Mouse (Mus musculus) liver, adult (tissue): ENCODE data around the gene Lrrtm4.

Source experiments
- GATA4 ChIP-seq: IDR thresholded peaks from 2 replicates; pipeline ENCODE4 v1.6.1; 2014; ENCODE audit warnings: mild to moderate bottlenecking, low read length; ENCODE audit not compliant: insufficient replicate concordance

Lrrtm4 gene

DNA sequence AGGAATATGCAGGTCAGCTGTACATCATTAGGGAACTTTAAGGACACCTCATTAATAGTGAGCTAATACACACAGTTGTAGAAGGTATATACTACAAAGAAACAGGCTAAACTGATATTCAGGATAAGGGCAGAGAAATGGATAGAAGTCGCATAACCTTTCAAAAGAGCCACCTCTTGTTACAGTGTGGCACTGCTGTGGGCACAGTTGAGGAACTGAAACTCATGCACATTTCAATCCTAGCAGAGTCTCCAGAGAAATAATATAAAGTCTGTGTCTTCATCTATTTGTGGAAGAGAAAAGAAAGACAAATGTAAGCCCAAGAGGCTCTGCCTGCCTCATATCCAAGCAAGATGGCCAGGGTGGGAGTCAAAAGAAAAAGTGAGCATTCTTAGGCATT lies 242.9 kb downstream of the Lrrtm4 start:
- TF ChIP-seq GATA4: no peak

DNA sequence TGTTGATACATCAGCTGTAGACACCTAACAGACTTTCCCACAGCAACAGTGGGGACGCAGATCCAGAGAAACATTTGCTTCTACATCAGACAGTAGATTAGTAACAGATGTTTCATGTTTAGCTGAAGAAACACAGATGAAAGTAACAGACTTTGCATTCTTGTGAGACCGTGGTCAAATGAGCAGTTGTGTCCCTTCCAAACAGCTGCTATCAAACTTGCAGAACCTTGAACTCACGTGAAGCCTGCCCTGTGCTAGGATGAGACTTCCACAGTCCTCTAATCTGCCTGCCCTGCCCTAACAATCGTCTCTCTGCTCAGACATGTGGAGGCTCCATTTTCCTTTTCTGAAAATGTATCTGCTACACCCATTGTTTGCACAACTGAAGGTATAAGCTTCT lies 245.3 kb downstream of the Lrrtm4 start:
- no peak for TF ChIP-seq GATA4

DNA sequence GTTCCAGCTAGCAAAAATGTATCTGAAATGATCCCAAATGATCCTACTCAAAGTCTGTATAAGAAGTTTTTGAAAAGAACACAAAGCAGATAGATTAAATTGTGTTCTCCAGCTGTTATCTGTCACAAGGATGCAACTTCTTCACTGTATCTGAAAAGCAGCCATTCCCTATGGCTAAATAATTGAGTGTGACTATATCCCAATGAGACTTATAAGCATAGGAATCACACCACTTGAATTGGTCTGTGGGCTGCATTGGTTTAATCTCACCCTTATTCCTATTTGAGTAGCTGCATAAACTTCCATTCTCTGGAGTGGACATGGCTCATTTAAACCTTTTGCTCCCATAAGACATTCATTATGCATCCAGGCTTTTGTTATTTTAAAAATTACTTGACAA lies 245.9 kb downstream of the Lrrtm4 start:
- TF ChIP-seq GATA4: no peak

DNA sequence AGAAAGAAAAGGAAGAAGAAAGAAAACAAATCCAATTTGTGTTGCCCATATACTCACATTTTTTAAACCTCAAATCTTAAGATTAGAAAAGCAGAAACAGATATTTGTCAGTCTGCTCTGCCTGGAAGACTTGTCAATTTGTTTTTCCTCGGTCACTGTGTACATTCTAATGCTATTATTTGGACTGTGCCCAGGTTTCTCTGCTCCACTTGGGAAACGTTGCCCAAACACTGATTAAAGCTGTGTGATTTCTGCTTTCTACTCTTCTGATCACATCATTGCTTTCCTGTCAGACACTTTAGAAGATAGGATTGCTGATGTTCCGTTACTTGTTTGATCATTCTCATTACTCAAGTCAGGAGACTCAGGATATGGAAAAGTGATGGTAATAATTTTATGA lies 247.1 kb downstream of the Lrrtm4 start:
- no peak for TF ChIP-seq GATA4

DNA sequence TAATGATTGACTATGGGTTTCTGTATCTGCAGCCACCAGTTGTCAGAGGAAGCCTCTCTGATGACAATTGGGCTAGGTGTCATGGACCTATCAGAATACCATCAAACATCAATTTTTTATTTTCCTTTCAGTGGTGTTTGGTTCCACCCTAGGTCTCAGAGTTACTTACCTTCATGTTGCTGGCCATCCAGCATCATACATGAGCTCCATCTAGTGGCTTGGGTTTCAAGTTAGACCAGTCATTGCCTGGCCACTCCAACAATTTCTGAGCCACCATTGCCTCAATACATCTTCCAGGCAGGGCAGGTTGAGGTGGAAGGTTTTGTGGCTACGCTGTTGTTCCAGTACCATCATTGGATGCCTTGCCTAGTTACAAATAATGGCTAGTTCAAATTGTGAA lies 268.3 kb downstream of the Lrrtm4 start:
- TF ChIP-seq GATA4: no peak

DNA sequence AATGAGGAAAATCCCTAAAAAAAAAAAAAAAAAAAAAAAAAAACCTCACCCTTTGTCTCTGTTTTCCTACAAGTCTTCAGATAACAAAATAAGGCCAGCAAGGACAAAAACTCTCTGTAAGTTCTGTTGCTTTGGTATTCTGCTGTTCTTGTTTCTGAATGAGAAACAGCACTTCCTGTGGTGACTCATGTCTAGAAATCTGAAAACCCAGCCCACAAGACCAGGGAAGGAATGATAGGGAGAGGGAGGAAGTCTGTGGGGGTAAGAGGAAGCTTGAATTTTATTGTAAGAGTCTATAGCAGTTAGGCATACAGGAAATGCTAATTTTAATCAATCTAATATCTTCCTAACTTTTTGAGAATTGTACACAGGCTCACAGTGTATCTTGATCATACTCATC lies 283.2 kb downstream of the Lrrtm4 start:
- TF ChIP-seq GATA4: no peak

DNA sequence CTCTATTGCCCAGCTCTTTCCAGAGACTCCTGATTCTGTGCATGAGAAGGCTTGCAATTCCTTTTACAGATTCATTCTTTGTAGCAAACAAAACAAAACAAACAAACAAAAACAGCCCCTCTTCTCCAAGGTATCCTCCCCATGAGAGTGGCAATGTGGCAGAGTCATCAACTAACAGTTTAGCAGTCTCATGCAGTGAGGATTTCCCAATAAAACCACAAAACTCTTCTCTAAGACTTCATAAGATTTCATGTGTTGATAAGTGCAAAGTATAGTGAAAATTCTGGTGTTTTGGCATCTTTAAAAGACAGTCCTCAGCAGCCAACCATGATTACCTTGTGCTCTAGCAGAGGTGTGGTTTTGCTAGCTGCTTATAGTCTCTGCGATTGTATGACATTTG lies 284.9 kb downstream of the Lrrtm4 start:
- no peak for TF ChIP-seq GATA4

DNA sequence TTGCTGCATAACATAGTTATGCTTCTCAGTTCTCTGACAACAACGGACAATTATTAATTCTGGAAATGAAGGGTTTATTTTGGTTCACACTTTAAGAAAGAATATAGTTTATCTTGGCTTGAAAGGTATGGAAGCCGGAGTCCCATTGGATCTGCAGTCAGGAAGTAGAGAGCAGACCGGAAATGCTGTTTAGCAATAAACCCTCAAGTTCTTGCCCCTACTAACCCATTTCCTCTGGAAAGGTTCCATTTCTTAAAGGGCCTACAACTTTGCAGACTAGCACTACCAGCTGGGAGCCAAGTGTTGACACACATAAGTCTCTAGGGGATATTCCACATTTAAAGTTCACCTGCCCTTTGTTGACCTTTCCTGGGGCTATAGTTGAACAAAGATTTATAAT lies 309.7 kb downstream of the Lrrtm4 start:
- no peak for TF ChIP-seq GATA4

DNA sequence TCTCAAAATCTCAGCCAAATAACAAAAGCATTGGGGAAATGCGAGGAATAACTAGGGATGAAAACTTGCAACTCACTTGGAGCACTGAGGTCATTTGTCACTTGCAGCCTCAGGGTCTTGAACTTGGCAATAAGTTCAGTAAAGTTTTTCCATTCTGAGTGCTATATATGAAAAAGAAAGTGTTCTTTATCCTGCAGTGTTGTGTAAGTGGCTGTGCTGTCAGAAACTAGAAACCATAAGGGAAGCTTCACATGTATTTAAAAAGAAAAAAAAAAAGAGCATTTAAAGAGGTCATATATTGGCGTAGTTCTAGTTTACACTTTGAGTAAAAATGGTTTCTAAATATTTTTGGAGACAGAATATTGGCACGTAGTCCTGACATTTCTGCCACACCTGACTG lies 313.1 kb downstream of the Lrrtm4 start:
- TF ChIP-seq GATA4: no peak

DNA sequence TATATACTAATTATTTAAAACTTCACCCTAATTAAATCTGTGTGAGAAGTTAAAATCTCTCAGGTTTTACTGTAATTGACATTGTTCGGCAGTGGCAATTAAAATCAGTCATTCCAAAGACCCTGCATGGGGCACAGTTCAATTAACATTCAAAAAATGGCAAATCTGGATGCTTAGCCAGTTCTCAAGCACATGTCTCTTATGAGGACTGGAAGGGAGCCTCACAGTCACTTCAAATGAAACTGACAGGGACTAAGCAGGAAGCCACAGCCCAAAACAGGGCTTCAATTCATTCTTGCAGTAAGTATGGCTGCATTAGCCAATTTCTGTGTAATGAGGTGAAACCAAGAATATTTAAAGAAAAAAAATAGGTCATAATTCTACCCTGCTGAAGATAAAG lies 333.6 kb downstream of the Lrrtm4 start:
- no peak for TF ChIP-seq GATA4

DNA sequence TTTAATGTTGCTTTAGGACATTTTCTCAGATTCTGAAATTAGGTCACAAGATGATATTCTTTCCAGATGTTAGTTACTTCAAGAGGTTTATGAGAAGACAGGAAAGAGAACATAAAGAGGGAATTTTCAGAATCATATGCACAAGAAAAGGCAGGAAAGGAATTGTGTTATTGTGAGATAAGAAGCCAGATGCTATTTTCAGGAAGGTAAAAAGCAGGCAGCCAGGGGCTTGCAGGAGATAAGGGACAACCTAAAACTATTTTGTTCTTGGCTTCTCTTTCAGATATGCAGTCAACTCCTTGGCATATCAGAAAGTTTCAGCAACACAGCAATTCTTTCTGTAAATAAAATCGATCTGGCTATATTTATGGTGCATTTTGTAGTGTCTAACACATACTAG lies 338.4 kb downstream of the Lrrtm4 start:
- no peak for TF ChIP-seq GATA4

DNA sequence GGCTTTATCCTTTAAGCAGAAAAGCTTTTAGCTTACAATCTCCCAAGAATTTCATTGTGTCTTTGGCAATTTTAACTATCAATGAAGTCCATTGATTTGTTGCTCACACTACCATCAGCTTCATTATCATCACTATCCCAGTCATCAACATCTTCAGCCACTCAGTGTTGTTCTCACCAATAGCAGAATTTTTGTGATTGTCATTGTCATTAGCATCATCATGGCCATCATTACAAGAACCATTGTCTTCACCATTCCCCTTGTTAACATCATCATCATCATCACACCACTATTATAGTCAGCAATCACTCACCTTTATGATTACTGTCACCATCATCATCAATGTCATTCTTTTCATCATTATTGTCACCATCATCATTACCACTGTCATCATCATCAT lies 344.9 kb downstream of the Lrrtm4 start:
- no peak for TF ChIP-seq GATA4

DNA sequence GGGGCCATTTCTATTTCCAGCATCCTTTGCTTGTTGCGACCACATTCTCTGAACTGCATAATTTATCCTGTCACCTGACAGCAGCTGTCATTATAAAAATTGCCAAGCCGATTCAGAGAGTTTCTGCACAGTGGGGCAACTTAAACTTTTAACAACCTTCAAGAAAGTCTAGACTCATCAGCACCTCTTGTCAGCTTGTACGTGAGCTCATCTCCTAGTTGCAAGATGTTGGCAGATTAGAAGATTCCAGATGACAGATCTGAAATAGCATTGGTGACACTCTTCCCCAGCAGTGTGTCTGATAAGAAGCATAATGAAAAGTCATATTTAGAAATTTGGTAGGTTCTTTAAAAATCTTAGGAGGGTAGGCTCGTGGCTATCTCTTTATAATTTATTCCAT lies 347.9 kb downstream of the Lrrtm4 start:
- no peak for TF ChIP-seq GATA4

DNA sequence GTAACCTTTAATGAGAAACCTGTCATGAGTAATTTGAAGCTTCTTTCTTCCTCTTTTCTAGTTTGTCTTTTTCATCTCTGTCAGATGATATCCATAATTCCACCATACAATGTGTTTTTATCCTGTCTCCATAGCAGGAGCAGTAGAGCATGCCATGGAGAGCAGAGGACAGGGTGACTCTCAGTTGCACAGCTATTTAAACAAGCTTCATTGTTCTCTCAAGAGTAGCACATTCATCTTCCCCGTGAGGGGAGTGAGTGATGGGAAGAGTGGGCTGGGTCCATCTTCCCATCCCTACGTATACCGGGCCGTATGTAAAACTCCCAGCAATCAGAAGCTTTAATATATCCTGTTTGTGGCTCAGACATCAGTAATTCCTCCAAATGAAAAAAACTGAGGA lies 370.9 kb downstream of the Lrrtm4 start:
- no peak for TF ChIP-seq GATA4

DNA sequence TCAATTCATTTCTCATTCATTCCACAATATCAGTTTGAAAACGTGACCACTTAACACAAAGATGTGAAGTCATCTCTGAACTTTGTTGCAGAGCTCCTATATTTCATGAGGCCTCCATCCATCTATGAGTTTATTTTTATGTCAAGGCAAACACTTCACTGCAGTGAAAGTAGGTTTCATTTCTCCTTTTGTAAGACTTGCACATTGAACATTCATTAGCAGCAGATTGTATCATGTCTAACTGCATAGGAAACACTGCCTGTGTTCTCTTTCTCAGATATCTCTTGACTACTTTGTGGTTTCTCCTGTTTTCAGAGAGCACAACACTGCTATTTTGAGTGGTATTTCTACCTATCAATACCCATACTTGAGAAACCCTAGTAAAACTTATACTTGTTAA lies 388.1 kb downstream of the Lrrtm4 start:
- no peak for TF ChIP-seq GATA4

DNA sequence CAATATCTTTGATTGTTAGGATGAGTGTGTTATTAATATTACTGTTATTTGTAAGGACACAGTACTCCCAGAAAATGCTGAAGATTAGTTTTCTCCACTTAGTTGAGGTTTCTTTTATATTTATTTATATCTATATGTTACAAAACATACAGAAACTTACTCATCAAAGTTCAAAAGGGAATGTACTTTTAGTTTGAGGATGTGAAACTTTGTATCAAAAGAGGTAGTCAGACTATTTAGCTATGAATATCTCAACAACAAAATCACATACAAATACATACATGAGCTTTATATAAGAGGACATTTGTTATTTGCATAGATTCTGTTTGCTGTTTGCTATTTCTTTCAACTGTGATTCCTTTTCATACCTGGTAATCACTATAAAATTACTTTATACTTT lies 421.5 kb downstream of the Lrrtm4 start:
- no peak for TF ChIP-seq GATA4

DNA sequence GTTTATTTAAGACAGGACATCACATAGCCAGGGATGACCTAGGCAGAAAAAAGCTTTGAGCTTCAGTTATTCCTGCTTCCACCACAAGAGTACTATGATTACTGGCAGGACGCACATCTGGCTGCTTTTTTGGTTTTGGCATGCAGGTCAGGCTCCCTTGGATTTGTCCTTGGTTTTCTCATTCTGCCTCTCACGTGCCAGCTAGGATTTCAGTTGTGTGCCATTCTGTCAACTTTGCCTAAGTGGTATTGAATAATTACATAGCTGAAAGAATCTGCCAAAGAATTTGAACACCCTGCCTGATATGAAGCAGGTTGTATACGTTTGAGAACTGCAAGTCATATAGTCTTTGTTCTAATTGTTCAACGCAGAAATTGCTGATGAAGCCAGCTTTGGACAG lies 451.9 kb downstream of the Lrrtm4 start:
- no peak for TF ChIP-seq GATA4

DNA sequence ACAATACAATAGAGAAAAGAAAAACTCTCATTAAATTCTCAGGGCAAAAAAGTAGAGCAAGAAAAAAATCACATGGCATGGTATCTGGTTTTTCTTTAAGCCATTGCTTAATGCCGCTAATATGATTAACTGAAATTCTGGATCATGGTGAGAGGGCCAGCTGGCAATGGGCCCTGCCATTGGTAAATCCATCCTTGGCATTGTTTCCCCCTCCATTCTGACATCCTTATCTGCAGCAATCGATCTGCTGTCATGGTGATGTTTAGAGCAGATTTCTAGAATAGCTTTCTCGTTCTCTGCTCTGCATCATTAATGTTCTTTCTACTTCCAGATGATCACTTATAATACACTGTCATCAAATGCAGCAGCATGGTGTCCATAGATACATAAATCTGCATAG lies 457.5 kb downstream of the Lrrtm4 start:
- TF ChIP-seq GATA4: peak; percentile 40; the same call in 1 of the 2 replicates
